Mouse (Mus musculus) Patski (cell line): Measurements from ENCODE around the gene Tmem56. TPM values are rescaled to one million over a fixed set of nuclear protein-coding genes. Genes with fewer than 3 reads are reported as not detected.

Experiments
- ATAC-seq: fragments of 100-300 bp; one replicate; pipeline ENCODE4 v1.8.0; 2021
- CTCF ChIA-PET: fragments of 350-600 bp; sonication (Branson Sonifier 250); formaldehyde crosslinking; loops from one replicate; lab custom pipeline; 2022; ENCODE audit warnings: inconsistent platforms; lab: Charles Lee
- POLR2A ChIA-PET: fragments of 350-600 bp; sonication (Branson Sonifier 250); formaldehyde crosslinking; loops from one replicate; lab custom pipeline; 2022; ENCODE audit warnings: antibody characterized with exemption, inconsistent platforms; lab: Charles Lee
- DNase-seq: peaks from one replicate; pipeline ENCODE4 v3.0.0-alpha.2; 2011; ENCODE audit warnings: low read depth, low spot score
- H3K27me3 ChIP-seq: fragments of 371-371 bp; one replicate; pipeline ENCODE4 v1.5.1; 2021
- CTCF ChIP-seq: fragments of 100-300 bp; IDR thresholded peaks from one replicate; pipeline ENCODE4 v1.5.1; 2021
- in situ Hi-C: fragments of 300-500 bp; cut with MboI; formaldehyde crosslinking; loops from 3 replicates; pipeline ENCODE4 v1.11.1; 2018; ENCODE audit warnings: low pct_unique_long_range_greater_than_20kb, mixed read lengths
- polyA plus RNA-seq: library from polyadenylated mRNA; unstranded; gene quantifications from one replicate; pipeline ENCODE4 v1.2.3, GENCODE M21; 2021

Gene Tmem56
- polyA plus RNA-seq, 1 experiment from 2014 or later: 0.10 TPM

GRCm38 (mm10) chr3:121309896-121310714, 27.2 kb upstream of the Tmem56 start:
- peak; percentile 69 for TF ChIP-seq CTCF
- peak; percentile 37 for ATAC-seq
- no peak for DNase-seq
- ChIA-PET CTCF (interaction anchor here (0.9 to 10.3 kb wide), 12 partner anchors 9 to 427 kb away, joined by 3 to 151 read pairs (median 4); no protein-coding TSS in a partner anchor), POLR2A (interaction anchor here (0.6 to 2.5 kb wide), 3 partner anchors 85 to 190 kb away, joined by 3 to 6 read pairs (median 3); no protein-coding TSS in a partner anchor)
- in situ Hi-C loops: loop anchor here (5.0 to 10.0 kb wide), 2 partner anchors 427 to 455 kb away; no protein-coding TSS in a partner anchor
- H3K27me3 ChIP-seq: no peaks in the 10 kb centered on the region

GRCm38 (mm10) chr3:121309429-121309828, 26.5 kb upstream of the Tmem56 start:
- ATAC-seq (no peak), DNase-seq (no peak)
- TF ChIP-seq CTCF: no peak
- in situ Hi-C loops: loop anchor here (5.0 to 10.0 kb wide), 2 partner anchors 428 to 455 kb away; no protein-coding TSS in a partner anchor
- CTCF ChIA-PET: interaction anchor here (0.9 to 10.3 kb wide), 17 partner anchors 8 to 427 kb away, joined by 3 to 151 read pairs (median 4); no protein-coding TSS in a partner anchor
- POLR2A ChIA-PET: interaction anchor here (2.5 kb wide), 1 partner anchor 191 kb away, joined by 6 read pairs; no protein-coding TSS in a partner anchor
- no peaks in the 10 kb centered on the region for H3K27me3 ChIP-seq

DNA sequence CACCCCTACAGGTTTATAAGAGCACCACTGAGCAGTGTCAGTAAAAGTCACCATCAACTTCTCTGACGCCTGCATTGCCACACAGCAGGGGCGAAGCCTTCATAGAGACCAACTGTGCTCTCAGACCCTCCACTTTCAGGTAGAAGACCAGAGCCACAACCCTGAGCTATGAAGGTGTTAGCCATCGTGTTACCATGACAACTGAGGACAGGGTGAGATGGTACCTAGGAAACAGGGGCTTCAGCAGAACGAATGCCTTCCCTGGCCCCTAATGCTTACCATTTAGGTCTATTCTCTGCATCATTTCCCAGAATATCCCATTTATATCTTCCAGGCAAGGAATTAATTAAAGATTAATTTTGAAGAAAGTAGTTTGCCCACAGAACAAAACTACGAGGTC, 26.0 kb upstream of the Tmem56 start:
- no peak for ATAC-seq
- CTCF ChIA-PET: interaction anchor here (0.8 to 10.3 kb wide), 16 partner anchors 10 to 428 kb away, joined by 3 to 151 read pairs (median 5); no protein-coding TSS in a partner anchor
- H3K27me3 ChIP-seq: no peaks in the 10 kb centered on the region
- in situ Hi-C loops: loop anchor here (5.0 to 10.0 kb wide), 2 partner anchors 428 to 456 kb away; no protein-coding TSS in a partner anchor
- DNase-seq: no peak
- POLR2A ChIA-PET: interaction anchor here (1.5 to 2.5 kb wide), 2 partner anchors 192 to 194 kb away, joined by 3 to 6 read pairs; no protein-coding TSS in a partner anchor
- no peak for TF ChIP-seq CTCF

GRCm38 (mm10) chr3:121307532-121308234, 24.8 kb upstream of the Tmem56 start:
- peak; percentile 99 for TF ChIP-seq CTCF
- ATAC-seq (peak; percentile 55), DNase-seq (peak; percentile 62)
- CTCF ChIA-PET: interaction anchor here (1.0 to 10.3 kb wide), 12 partner anchors 12 to 232 kb away, joined by 3 to 151 read pairs (median 4); no protein-coding TSS in a partner anchor
- POLR2A ChIA-PET: interaction anchor here (0.6 to 2.5 kb wide), 3 partner anchors 193 to 534 kb away, joined by 3 to 6 read pairs (median 3); no protein-coding TSS in a partner anchor
- H3K27me3 ChIP-seq: no peaks in the 10 kb centered on the region
- in situ Hi-C loops: loop anchor here (5.0 to 10.0 kb wide), 2 partner anchors 430 to 457 kb away; no protein-coding TSS in a partner anchor

- no peaks in the 10 kb centered on the region for H3K27me3 ChIP-seq
- peak; percentile 60 for ATAC-seq
- ChIA-PET POLR2A (no interaction called here), CTCF (interaction anchor here (0.7 to 10.3 kb wide), 11 partner anchors 10 to 229 kb away, joined by 3 to 151 read pairs (median 4); no protein-coding TSS in a partner anchor)
- peak; percentile 85 for TF ChIP-seq CTCF
- DNase-seq: no peak
- in situ Hi-C loops: loop anchor here (5.0 to 10.0 kb wide), 2 partner anchors 431 to 458 kb away; no protein-coding TSS in a partner anchor
These were observed 23.7 kb upstream of the Tmem56 start for GRCm38 (mm10) chr3:121306641-121307040.

- peak; percentile 68 for TF ChIP-seq CTCF
- no peak for ATAC-seq
- in situ Hi-C loops: no loop called here
- POLR2A ChIA-PET: no interaction called here
- DNase-seq: no peak
- CTCF ChIA-PET: interaction anchor here (1.0 to 1.5 kb wide), 3 partner anchors 9 to 206 kb away, joined by 3 to 4 read pairs (median 3); no protein-coding TSS in a partner anchor
- no peaks in the 10 kb centered on the region for H3K27me3 ChIP-seq
These were observed 11.3 kb upstream of the Tmem56 start for GRCm38 (mm10) chr3:121294200-121294599.

DNA sequence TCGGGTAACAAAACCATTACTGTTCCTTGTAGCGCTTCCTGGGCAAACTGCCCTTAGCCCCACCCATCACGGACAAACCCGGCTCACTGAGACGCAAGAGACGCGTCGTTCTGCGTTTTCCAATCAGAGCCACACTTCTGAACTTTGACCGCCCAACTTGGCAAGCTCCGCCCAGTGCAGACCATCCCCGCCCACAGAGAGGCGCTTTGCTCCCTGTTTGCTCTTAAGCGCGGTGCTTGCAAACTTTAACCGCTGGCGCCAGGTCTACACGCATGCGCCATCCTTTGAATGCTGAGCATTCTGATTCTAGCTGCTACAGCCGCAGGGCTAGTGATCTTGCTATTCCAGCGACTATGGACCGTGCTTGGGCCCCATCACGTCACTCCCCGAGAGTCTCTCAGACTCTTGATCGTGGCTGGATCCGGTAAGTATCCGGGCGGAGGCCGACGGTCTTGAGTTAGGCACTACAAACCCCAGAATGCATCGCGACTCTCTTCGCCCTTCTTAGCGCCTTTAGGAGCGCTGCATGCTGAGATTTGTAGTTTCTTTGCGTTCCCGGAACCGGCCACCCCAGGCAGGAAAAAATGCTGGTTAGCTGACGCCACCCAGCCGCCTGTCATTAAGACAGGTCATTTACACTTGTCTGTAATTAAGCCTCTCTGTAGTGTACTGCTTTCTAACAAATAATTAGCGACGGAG, 8.8 kb upstream of the Tmem56 start, which contains the start of gene Alg14:
Alg14 (plus strand) TSS at position 214 of the 699 bp plus-strand sequence.
- no peaks in the 10 kb centered on the region for H3K27me3 ChIP-seq
- TF ChIP-seq CTCF: no peak
- ATAC-seq: peak; percentile 97
- in situ Hi-C loops: no loop called here
- DNase-seq: peak; percentile 98
- POLR2A ChIA-PET: interaction anchor here (0.6 to 0.7 kb wide), 2 partner anchors 655 to 1489 kb away, joined by 3 read pairs; no protein-coding TSS in a partner anchor
- CTCF ChIA-PET: interaction anchor here (0.8 to 0.9 kb wide), 2 partner anchors 17 to 120 kb away, joined by 3 to 4 read pairs; partner anchors contain the start of gene Rwdd3

- H3K27me3 ChIP-seq: no peaks in the 10 kb centered on the region
- no peak for TF ChIP-seq CTCF
- DNase-seq: no peak
- ChIA-PET POLR2A (interaction anchor here (0.7 kb wide), 1 partner anchor 1489 kb away, joined by 3 read pairs; no protein-coding TSS in a partner anchor), CTCF (interaction anchor here (0.8 to 0.9 kb wide), 2 partner anchors 17 to 120 kb away, joined by 3 to 4 read pairs; partner anchors contain the start of gene Rwdd3)
- peak; percentile 17 for ATAC-seq
- in situ Hi-C loops: no loop called here
These were observed 8.3 kb upstream of the Tmem56 start for GRCm38 (mm10) chr3:121291225-121291559.

DNA sequence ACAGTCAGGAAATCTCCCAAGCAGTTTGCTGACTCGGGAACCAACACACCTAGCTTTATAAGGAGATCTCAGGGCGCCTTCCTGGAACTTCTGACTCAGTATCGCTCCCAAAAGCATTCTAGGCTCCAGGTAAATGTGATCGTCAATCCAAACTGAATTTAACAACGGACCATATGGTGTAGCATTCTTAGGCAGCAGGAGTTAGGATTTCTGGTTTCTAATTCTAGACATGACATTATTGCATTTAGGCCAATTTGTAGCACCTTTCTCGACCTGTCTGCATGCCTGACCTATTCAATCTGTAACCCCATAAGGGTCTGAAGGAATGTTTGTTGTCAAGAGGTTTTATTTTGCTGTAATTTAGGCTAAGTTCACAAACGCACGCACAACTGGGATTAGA, 7.8 kb upstream of the Tmem56 start:
- no peaks in the 10 kb centered on the region for H3K27me3 ChIP-seq
- ChIA-PET CTCF (interaction anchor here (0.8 kb wide), 1 partner anchor 18 kb away, joined by 3 read pairs; no protein-coding TSS in a partner anchor), POLR2A (interaction anchor here (0.7 kb wide), 1 partner anchor 1490 kb away, joined by 3 read pairs; no protein-coding TSS in a partner anchor)
- no peak for ATAC-seq
- in situ Hi-C loops: no loop called here
- no peak for DNase-seq
- no peak for TF ChIP-seq CTCF
